Mouse (Mus musculus) stomach, embryonic 16.5 days (tissue): ENCODE measurements at regions not wholly inside any gene's neighbourhood (a gene's known extent, or its start where the extent isn't known, plus 50 kb on each side); places are given as distances from the start of the nearest gene placed in this dataset.
"Not testable (repeated sequence)": the region's sequence is repeated elsewhere in the genome, so short reads cannot be mapped to it uniquely, and the experiment has no call there.

Experiments used
- ATAC-seq: fragments of 200-750 bp; cut with Nextera tagmentation; 2 replicates; pipeline ENCODE4 v1.8.0; 2017; ENCODE audit warnings: moderate number of reproducible peaks, moderate TSS enrichment; ENCODE audit not compliant: insufficient read depth, low FRiP score
- H3K27ac ChIP-seq: fragments of 300-500 bp; sonication (generic); 2 replicates; pipeline ENCODE4 v1.5.1; 2014; ENCODE audit warnings: low read length
- H3K27me3 ChIP-seq: fragments of 300-500 bp; sonication (generic); 2 replicates; pipeline ENCODE4 v1.6.1; 2014; ENCODE audit warnings: low read length, control low read depth, mixed read lengths; ENCODE audit not compliant: control insufficient read depth, insufficient read depth
- H3K36me3 ChIP-seq: fragments of 300-500 bp; sonication (generic); 2 replicates; pipeline ENCODE4 v1.6.1; 2014; ENCODE audit warnings: low read length; ENCODE audit not compliant: control insufficient read depth, insufficient read depth
- H3K4me1 ChIP-seq: fragments of 300-500 bp; sonication (generic); 2 replicates; pipeline ENCODE4 v1.6.1; 2014; ENCODE audit warnings: low read length, control low read depth, mixed read lengths; ENCODE audit not compliant: control insufficient read depth, insufficient read depth
- H3K4me2 ChIP-seq: fragments of 300-500 bp; sonication (generic); 2 replicates; pipeline ENCODE4 v1.6.1; 2014; ENCODE audit warnings: low read depth, low read length, mixed read lengths
- H3K4me3 ChIP-seq: fragments of 300-500 bp; sonication (generic); replicated peaks from 2 replicates; pipeline ENCODE4 v1.5.1; 2014; ENCODE audit warnings: mild to moderate bottlenecking, low read length
- H3K9ac ChIP-seq: fragments of 300-500 bp; sonication (generic); 2 replicates; pipeline ENCODE4 v1.6.1; 2014; ENCODE audit warnings: low read length
- H3K9me3 ChIP-seq: fragments of 300-500 bp; sonication (generic); replicated peaks from 2 replicates; pipeline ENCODE4 v1.6.1; 2016; ENCODE audit warnings: low read length, control low read depth; ENCODE audit not compliant: control insufficient read depth
- WGBS: fragments of 180-500 bp; shearing (Covaris S2); extraction: QIAGEN DNeasy Blood & Tissue Kit; methylation state at CpG from one replicate; pipeline ENCODE4 v1.1.7; 2014; 5-methylcytosine and 5-hydroxymethylcytosine counted together

DNA sequence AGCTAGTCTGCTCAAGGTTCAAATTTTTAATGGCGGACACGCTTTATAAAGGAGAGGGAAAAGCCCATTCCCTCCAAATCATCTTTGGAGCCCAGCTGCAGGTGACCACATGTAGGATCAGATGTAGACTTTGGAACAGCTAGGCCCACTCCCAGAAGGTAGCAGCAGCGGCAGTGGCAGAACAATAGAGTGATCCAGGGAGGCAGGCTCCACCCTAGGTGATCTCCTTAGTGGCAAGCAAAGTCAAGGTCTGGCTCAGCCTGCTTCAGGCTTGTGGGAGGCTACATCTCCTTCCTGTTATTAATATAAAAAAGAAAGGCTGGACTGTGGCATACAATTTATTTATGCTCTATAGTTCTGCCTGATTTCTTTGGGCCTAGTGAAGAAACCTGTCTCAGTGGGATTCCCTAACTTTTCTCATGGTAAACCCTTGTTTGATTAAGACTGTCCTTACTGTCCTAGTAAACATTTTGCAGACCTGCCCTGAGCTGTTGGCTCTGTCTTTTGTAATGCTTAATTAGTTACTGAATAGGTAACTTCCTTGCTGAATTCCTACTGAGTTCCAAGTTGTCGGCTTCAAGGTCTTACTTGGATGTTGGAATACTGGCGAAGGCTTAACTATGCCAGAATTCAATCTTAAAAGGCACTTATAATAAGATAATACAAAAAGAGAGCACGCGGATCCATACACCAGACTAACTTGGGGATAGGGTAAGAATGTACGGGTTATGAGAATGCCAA, 169.6 kb downstream of the Car2 start:
- not testable (repeated sequence) for H3K4me1 ChIP-seq

DNA sequence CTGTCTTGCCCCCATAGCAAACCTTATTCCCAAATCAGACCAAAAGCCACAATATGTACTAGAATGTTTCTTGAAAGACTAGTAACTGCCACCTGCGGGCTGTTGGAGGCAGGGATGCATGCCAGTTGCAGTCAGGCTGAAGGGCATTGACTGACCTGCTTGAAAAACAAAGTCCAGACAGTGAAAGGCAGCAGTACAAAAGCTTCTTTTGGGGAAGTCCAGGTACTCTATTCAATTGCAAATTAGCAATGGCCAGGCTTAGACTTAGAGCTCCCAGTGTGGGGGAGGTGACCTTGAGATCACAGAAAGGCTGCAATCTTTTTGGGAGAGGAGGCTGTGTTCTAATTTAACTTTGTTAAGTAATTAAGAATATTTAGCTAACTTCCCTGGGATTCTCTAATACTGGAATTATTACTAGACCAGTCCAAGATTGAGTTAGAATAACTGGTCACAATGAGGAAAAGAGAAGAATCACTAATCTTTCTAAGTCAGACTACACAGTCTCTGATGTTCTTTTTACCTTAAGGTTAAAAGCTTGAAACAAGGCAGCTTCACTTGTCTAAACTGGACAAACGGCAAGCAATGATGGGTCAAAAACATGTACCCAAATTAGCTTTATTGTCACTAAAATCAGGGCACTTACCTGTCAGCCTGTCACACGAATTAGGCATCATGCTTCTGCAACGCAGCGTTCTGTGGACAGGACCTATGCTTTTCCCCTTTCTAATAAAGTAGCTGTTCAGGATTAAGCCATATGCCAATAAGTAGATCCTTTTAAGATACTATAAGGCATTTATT, 170.9 kb downstream of the Car2 start:
- not testable (repeated sequence) for H3K4me1 ChIP-seq, H3K27ac ChIP-seq, H3K9ac ChIP-seq, H3K36me3 ChIP-seq, H3K4me2 ChIP-seq, ATAC-seq, H3K4me3 ChIP-seq, H3K27me3 ChIP-seq, H3K9me3 ChIP-seq
- WGBS = 93% methylated on average over 5 of the region's 5 CpGs

More for the DNA sequence above, 169.6 kb downstream of the Car2 start:
- not testable (repeated sequence) for H3K27ac ChIP-seq, H3K36me3 ChIP-seq, H3K4me2 ChIP-seq, ATAC-seq, H3K9me3 ChIP-seq, H3K27me3 ChIP-seq, H3K4me3 ChIP-seq, H3K9ac ChIP-seq
- WGBS = 88% methylated on average over 8 of the region's 8 CpGs

DNA sequence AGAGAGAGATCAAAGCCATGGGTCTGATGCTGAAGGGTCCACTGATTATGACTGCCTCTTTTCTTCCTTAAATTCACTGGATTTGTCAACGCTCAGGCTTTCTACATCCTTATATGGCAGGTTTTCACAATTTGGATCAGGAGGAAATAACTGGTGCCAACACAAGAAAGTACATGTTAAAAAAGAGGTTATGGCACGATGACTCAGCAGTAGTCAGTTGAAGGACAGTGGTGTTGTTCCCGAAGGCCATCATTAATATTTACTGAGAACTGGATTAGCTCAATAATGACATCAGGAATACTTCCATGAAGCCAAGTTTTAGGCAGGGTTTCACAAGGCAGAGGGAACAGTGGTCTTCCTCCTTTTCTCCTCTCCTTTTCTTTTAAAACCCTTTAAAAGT, 179.6 kb downstream of the Car2 start:
- Histone ChIP-seq H3K4me2 (no peak overlapping the region), H3K27ac (no peak overlapping the region), H3K4me1 (no peaks in the 10 kb centered on the region), H3K9ac (no peak overlapping the region), H3K4me3 (no peak overlapping the region), H3K27me3 (no peaks in the 10 kb centered on the region), H3K36me3 (no peaks in the 10 kb centered on the region), H3K9me3 (no peaks in the 10 kb centered on the region)
- no peak for ATAC-seq
- 80% methylated on average over 3 of the region's 3 CpGs for WGBS

DNA sequence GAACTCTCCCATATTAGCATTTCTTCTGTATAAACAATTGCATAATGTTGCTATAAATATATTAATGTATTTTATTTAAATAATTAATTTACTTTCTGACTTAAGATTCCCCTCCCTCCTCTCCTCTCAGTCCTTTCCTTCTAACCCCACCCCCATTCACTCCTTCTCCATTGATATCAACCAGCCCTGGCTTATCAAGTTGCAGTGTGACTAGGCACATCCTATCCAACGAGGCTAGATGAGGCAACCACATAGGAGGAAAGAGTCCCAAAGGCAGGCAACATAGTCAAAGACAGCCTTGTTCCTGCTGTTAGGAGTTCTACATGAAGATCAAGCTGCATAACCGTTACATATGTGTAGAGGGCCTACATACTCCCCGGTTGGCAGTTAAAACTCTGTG, 182.2 kb downstream of the Car2 start:
- Histone ChIP-seq H3K4me1 (no peaks in the 10 kb centered on the region), H3K36me3 (no peaks in the 10 kb centered on the region), H3K9ac (no peak overlapping the region), H3K27me3 (no peaks in the 10 kb centered on the region), H3K9me3 (no peaks in the 10 kb centered on the region), H3K4me2 (no peak overlapping the region), H3K4me3 (no peak overlapping the region), H3K27ac (no peak overlapping the region)
- WGBS = 74% methylated on average over 3 of the region's 3 CpGs
- no peak for ATAC-seq

DNA sequence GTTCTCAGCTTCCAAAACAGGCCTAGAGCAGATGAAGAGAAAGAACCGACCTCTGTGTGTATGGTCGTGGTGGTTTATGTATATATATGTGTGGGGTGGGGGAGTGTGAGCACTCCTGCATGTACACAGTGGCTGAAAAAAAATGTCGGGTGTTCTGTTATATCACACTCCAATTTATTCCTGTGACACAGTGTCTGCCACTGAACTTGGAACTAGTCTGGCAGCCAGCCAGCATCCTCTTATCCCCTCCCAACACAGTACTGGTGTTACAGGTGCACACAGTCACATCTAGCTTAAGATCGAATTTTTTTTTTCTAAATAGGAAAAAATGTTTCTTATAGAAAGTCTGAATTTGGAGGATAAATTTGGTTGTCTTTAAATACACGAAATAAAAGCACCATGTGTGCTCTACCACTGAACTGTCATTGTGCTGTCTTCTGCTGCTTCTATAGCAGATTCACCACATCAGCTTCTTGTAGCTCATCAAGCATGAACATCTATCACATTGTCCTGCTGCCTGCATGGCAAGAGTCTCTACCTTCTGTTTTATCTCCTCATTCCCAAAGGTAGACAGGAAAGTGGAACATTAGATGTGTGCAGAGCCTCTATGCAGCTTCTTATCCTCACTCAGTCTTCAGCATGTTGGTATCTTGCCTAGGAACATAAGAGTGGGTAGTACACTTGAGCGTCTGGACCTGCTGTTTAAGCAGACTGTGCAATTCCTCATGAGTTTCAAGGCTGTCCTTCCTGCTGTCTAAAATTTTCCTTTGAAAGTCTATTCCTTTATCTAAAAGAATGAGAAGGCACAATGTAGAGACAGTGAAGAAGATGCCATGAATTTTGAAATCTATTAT, 185.2 kb downstream of the Car2 start:
- 65% methylated on average over 6 of the region's 6 CpGs for WGBS
- H3K27me3 ChIP-seq = no peaks in the 10 kb centered on the region
- H3K9me3 ChIP-seq = no peaks in the 10 kb centered on the region
- H3K4me2 ChIP-seq = no peak overlapping the region
- no peak overlapping the region for H3K9ac ChIP-seq
- H3K4me1 ChIP-seq = no peaks in the 10 kb centered on the region
- no peaks in the 10 kb centered on the region for H3K36me3 ChIP-seq
- no peak overlapping the region for H3K4me3 ChIP-seq
- no peak overlapping the region for H3K27ac ChIP-seq
- no peak for ATAC-seq

DNA sequence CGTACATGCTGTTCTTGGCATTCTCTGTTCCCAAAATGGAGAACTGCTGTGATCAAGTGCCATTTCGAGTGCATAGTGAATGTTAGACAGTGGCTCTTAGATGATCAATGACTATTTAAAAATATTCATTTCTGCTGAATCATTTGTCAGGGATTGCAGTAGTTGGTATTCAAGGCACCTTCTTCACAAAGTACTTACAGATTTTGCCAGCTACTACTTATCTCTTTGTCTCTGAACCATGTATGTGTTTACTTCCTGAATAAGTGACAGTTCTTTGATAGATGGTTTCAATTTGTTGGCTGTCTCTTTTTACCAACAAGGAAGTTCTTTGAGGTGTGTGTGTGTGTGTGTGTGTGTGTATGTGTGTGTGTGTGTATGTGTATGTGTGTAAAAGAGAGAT, 187.3 kb downstream of the Car2 start:
- Histone ChIP-seq H3K9ac (no peak overlapping the region), H3K27ac (no peak overlapping the region), H3K4me1 (no peaks in the 10 kb centered on the region), H3K36me3 (no peaks in the 10 kb centered on the region), H3K4me2 (no peak overlapping the region), H3K4me3 (no peak overlapping the region), H3K9me3 (no peaks in the 10 kb centered on the region), H3K27me3 (no peaks in the 10 kb centered on the region)
- WGBS = 69% methylated on average over 2 of the region's 2 CpGs
- ATAC-seq = no peak

DNA sequence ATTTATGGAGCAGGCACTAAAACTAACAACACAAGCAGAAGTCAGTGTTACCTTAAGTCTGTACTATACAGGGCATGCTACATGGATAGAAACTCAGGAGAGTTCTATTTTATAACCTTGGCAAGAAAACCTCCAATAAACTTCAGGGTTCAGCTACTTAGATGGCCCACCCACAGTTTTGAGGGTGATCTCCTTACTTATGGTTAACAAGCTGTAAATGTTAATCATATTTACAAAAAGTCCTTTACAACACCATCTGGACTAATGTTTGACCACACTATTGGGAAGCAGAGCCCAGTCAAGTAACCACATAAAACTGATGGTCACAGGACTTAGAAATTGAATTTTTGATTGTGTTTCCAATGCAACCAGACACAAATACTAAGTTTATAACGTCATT, 187.8 kb downstream of the Car2 start:
- Histone ChIP-seq H3K27me3 (no peaks in the 10 kb centered on the region), H3K9ac (no peak overlapping the region), H3K36me3 (no peaks in the 10 kb centered on the region), H3K4me2 (no peak overlapping the region), H3K27ac (no peak overlapping the region), H3K4me3 (no peak overlapping the region), H3K4me1 (no peaks in the 10 kb centered on the region), H3K9me3 (no peaks in the 10 kb centered on the region)
- WGBS = 50% methylated on average over 1 of the region's 1 CpGs
- ATAC-seq = no peak

DNA sequence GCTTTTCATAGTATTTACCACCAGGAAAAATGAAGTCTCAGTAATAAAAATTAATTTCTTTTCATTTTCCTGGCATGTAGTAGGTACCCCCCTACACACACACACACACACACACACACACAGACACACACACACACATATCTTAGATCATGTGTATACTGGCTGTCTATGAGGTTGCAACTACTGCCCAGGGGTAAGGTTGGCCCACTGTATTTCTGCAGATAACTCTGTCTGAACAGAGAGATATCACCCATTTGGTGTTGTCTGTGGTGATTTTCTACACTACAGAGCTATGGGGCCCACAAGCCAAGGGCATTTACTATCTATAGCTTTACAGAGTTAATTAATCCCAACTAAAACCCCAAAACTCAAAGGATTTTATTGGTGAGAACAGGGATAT, 188.9 kb downstream of the Car2 start:
- H3K9me3 ChIP-seq = no peaks in the 10 kb centered on the region
- no peaks in the 10 kb centered on the region for H3K27me3 ChIP-seq
- H3K4me2 ChIP-seq = no peak overlapping the region
- H3K4me1 ChIP-seq = no peaks in the 10 kb centered on the region
- no peak overlapping the region for H3K4me3 ChIP-seq
- no peak overlapping the region for H3K9ac ChIP-seq
- H3K27ac ChIP-seq = no peak overlapping the region
- ATAC-seq = no peak
- H3K36me3 ChIP-seq = no peaks in the 10 kb centered on the region

DNA sequence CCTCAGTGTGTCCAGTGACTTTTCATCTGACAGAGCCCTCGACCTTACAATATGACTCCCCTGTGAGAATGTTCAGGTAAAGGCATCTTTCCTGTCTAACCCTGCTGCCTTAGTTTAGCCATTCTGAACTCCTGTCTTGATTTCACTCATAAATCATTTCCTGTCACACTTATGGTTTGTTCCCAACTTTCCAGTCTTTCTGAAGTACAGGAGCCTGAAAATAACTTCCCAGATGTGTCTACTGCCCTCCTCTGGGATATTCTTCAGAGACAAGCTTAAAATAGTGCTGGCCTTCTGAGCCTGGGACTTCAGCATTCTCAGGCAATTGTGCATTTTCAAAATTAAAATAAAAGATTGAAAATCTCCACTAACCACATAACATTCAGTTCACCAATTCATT, 204.1 kb downstream of the Car2 start:
- no peaks in the 10 kb centered on the region for H3K9me3 ChIP-seq
- no peak overlapping the region for H3K9ac ChIP-seq
- no peak overlapping the region for H3K4me2 ChIP-seq
- no peak for ATAC-seq
- H3K27ac ChIP-seq = no peak overlapping the region
- no peaks in the 10 kb centered on the region for H3K27me3 ChIP-seq
- H3K4me3 ChIP-seq = no peak overlapping the region
- no peaks in the 10 kb centered on the region for H3K4me1 ChIP-seq
- H3K36me3 ChIP-seq = no peaks in the 10 kb centered on the region
- WGBS = 55% methylated on average over 1 of the region's 1 CpGs
